Mouse (Mus musculus) kidney, postnatal 0 days (tissue): ENCODE measurements around the gene Olfr374. TPM values are rescaled to one million over a fixed set of nuclear protein-coding genes. Genes with fewer than 3 reads are reported as not detected.
"Not testable (repeated sequence)": the region's sequence is repeated elsewhere in the genome, so short reads cannot be mapped to it uniquely, and the experiment has no call there.

Experiments used
- ATAC-seq: fragments of 200-750 bp; cut with Nextera tagmentation; replicated peaks from 2 replicates; pipeline ENCODE4 v1.8.0; 2017; ENCODE audit warnings: low read depth, moderate number of reproducible peaks, moderate TSS enrichment, moderate library complexity; ENCODE audit not compliant: low FRiP score
- DNase-seq: peaks from one replicate; pipeline ENCODE4 v3.0.0-alpha.2; 2016; ENCODE audit warnings: low spot score
- H3K27ac ChIP-seq: fragments of 300-500 bp; sonication (generic); 2 replicates; pipeline ENCODE4 v1.5.1; 2014; ENCODE audit warnings: mild to moderate bottlenecking
- H3K27me3 ChIP-seq: fragments of 300-500 bp; sonication (generic); 2 replicates; pipeline ENCODE4 v1.6.1; 2014; ENCODE audit warnings: low read length, mixed read lengths; ENCODE audit not compliant: insufficient read depth
- H3K36me3 ChIP-seq: fragments of 300-500 bp; sonication (generic); 2 replicates; pipeline ENCODE4 v1.6.1; 2014; ENCODE audit warnings: low read length, mixed read lengths; ENCODE audit not compliant: insufficient read depth
- H3K4me1 ChIP-seq: fragments of 300-500 bp; sonication (generic); replicated peaks from 2 replicates; pipeline ENCODE4 v1.6.1; 2014; ENCODE audit warnings: antibody characterized with exemption, low read length, mixed read lengths; ENCODE audit not compliant: insufficient read depth
- H3K4me2 ChIP-seq: fragments of 300-500 bp; sonication (generic); 2 replicates; pipeline ENCODE4 v1.6.1; 2014; ENCODE audit warnings: mild to moderate bottlenecking, low read length, moderate library complexity, mixed read lengths
- H3K4me3 ChIP-seq: fragments of 300-500 bp; sonication (generic); replicated peaks from 2 replicates; pipeline ENCODE4 v1.5.1; 2014; ENCODE audit warnings: low read depth, low read length
- H3K9ac ChIP-seq: fragments of 300-500 bp; sonication (generic); 2 replicates; pipeline ENCODE4 v1.6.1; 2014; ENCODE audit warnings: low read depth, low read length
- H3K9me3 ChIP-seq: fragments of 300-500 bp; sonication (generic); replicated peaks from 2 replicates; pipeline ENCODE4 v1.6.1; 2016; ENCODE audit warnings: low read length, inconsistent platforms, mixed read lengths
- CTCF ChIP-seq: IDR thresholded peaks from 2 replicates; pipeline ENCODE4 v1.5.1; 2016; ENCODE audit warnings: antibody characterized with exemption, low read depth, mild to moderate bottlenecking, moderate library complexity
- WGBS: fragments of 180-500 bp; shearing (Covaris S2); extraction: QIAGEN DNeasy Blood & Tissue Kit; methylation state at CpG from one replicate; pipeline ENCODE4 v1.1.7; 2014; 5-methylcytosine and 5-hydroxymethylcytosine counted together
- polyA plus RNA-seq: library from polyadenylated mRNA; unstranded; fragments of >200 nt; fragmentation: Nextera tagmentation; extraction: Ambion mirVana; gene quantifications from 2 replicates; pipeline ENCODE4 v1.2.1, GENCODE M21; 2015

Gene Olfr374
- polyA plus RNA-seq, 1 experiment from 2014 or later = not detected

GRCm38 (mm10) chr8:72105165-72105564, 1.7 kb upstream of the Olfr374 start:
- no peaks in the 10 kb centered on the region for H3K36me3 ChIP-seq
- peak; percentile 37; the same call in 1 of the 2 replicates for TF ChIP-seq CTCF
- no peak overlapping the region for H3K4me2 ChIP-seq
- ATAC-seq (no peak), DNase-seq (no peak)
- H3K27ac ChIP-seq = no peak overlapping the region
- H3K27me3 ChIP-seq = no peaks in the 10 kb centered on the region
- H3K9me3 ChIP-seq = no peaks in the 10 kb centered on the region
- H3K4me1 ChIP-seq = no peaks in the 10 kb centered on the region
- H3K9ac ChIP-seq = no peak overlapping the region
- 21% methylated on average over 4 of the region's 4 CpGs for WGBS
- no peak overlapping the region for H3K4me3 ChIP-seq

- Histone ChIP-seq H3K9ac (no peak overlapping the region), H3K4me1 (no peaks in the 10 kb centered on the region), H3K36me3 (no peaks in the 10 kb centered on the region), H3K9me3 (no peaks in the 10 kb centered on the region), H3K4me2 (no peak overlapping the region), H3K27me3 (no peaks in the 10 kb centered on the region), H3K4me3 (no peak overlapping the region), H3K27ac (no peak overlapping the region)
- DNase-seq (no peak), ATAC-seq (no peak)
- 71% methylated on average over 6 of the region's 6 CpGs for WGBS
- TF ChIP-seq CTCF = no peak
Measured at GRCm38 (mm10) chr8:72110876-72111275, 4.0 kb downstream of the Olfr374 start.

- ATAC-seq (no peak), DNase-seq (no peak)
- TF ChIP-seq CTCF = peak; percentile 7; the same call in 1 of the 2 replicates
- no peaks in the 10 kb centered on the region for H3K4me1 ChIP-seq
- H3K27me3 ChIP-seq = no peaks in the 10 kb centered on the region
- WGBS = 69% methylated on average over 3 of the region's 3 CpGs
- no peak overlapping the region for H3K9ac ChIP-seq
- no peaks in the 10 kb centered on the region for H3K9me3 ChIP-seq
- no peak overlapping the region for H3K27ac ChIP-seq
- no peak overlapping the region for H3K4me3 ChIP-seq
- no peak overlapping the region for H3K4me2 ChIP-seq
- H3K36me3 ChIP-seq = no peaks in the 10 kb centered on the region
Measured at GRCm38 (mm10) chr8:72112486-72112885, 5.6 kb downstream of the Olfr374 start.

GRCm38 (mm10) chr8:72115202-72115601, 8.4 kb downstream of the Olfr374 start:
- H3K36me3 ChIP-seq = no peaks in the 10 kb centered on the region
- DNase-seq (no peak), ATAC-seq (no peak)
- H3K4me1 ChIP-seq = no peaks in the 10 kb centered on the region
- H3K27ac ChIP-seq = no peak overlapping the region
- H3K4me3 ChIP-seq = no peak overlapping the region
- no peaks in the 10 kb centered on the region for H3K27me3 ChIP-seq
- WGBS = 85% methylated on average over 2 of the region's 2 CpGs
- H3K9ac ChIP-seq = no peak overlapping the region
- H3K4me2 ChIP-seq = no peak overlapping the region
- no peaks in the 10 kb centered on the region for H3K9me3 ChIP-seq
- TF ChIP-seq CTCF = no peak

- Histone ChIP-seq H3K4me2 (no peak overlapping the region), H3K9me3 (no peaks in the 10 kb centered on the region), H3K36me3 (no peaks in the 10 kb centered on the region), H3K27me3 (no peaks in the 10 kb centered on the region), H3K4me1 (no peaks in the 10 kb centered on the region), H3K27ac (no peak overlapping the region), H3K4me3 (no peak overlapping the region), H3K9ac (no peak overlapping the region)
- no peak for DNase-seq
- WGBS = 50% methylated on average over 4 of the region's 4 CpGs
- TF ChIP-seq CTCF = 0 out of 2 replicates have a peak, but pooled peaks have one; percentile 26
- ATAC-seq = no peak
Measured at GRCm38 (mm10) chr8:72118616-72119015, 11.8 kb downstream of the Olfr374 start.

- not testable (repeated sequence) for H3K4me2 ChIP-seq, ATAC-seq, DNase-seq, H3K27me3 ChIP-seq, H3K27ac ChIP-seq, H3K4me3 ChIP-seq, H3K9ac ChIP-seq, H3K4me1 ChIP-seq, H3K9me3 ChIP-seq, H3K36me3 ChIP-seq
- 58% methylated on average over 3 of the region's 3 CpGs for WGBS
Measured at GRCm38 (mm10) chr8:72121486-72121885, 14.6 kb downstream of the Olfr374 start.

GRCm38 (mm10) chr8:72121997-72122396, 15.2 kb downstream of the Olfr374 start:
- 62% methylated on average over 1 of the region's 1 CpGs for WGBS
- no peak for TF ChIP-seq CTCF
- ATAC-seq = no peak

More at GRCm38 (mm10) chr8:72121997-72122396, 15.2 kb downstream of the Olfr374 start:
- Histone ChIP-seq H3K9me3 (no peaks in the 10 kb centered on the region), H3K36me3 (no peaks in the 10 kb centered on the region), H3K4me1 (no peaks in the 10 kb centered on the region), H3K4me3 (no peak overlapping the region), H3K4me2 (no peak overlapping the region), H3K27ac (no peak overlapping the region), H3K9ac (no peak overlapping the region), H3K27me3 (no peaks in the 10 kb centered on the region)
- DNase-seq = no peak
